Mouse (Mus musculus): ENCODE results near the gene Podn. TPM values are rescaled to one million over a fixed set of nuclear protein-coding genes. Genes with fewer than 3 reads are reported as not detected.

The Podn gene
- polyA plus RNA-seq, 1 experiment from 2014 or later: 0.68 TPM

- Histone ChIP-seq H3K4me1 (replicated peaks; ENCODE audit: control insufficient read depth, insufficient read depth, low read length) (peaks cover 5% of the 10 kb centered on the region), H3K27me3 (ENCODE audit: control insufficient read depth, insufficient read depth, low read length) (no peaks in the 10 kb centered on the region), H3K4me3 (replicated peaks; ENCODE audit: low read length) (no peak overlapping the region), H3K9ac (no peak overlapping the region), H3K27ac (no peak overlapping the region), H3K4me2 (replicated peaks) (no peak overlapping the region), H3K36me3 (replicated peaks; ENCODE audit: control insufficient read depth, insufficient read depth) (no peaks in the 10 kb centered on the region), H3K9me3 (ENCODE audit: control insufficient read depth, low read length) (no peaks in the 10 kb centered on the region)
- 0 out of 2 replicates have a peak, but pooled peaks have one; percentile 29 for ATAC-seq (ENCODE audit: low FRiP score)
- 55% methylated on average over 14 of the region's 14 CpGs for WGBS
- DNase-seq (ENCODE audit: low spot score): no peak
These were observed 77.0 kb downstream of the Podn start for GRCm38 (mm10) chr4:108018961-108019921.

GRCm38 (mm10) chr4:108018241-108018923 is 77.9 kb downstream of the Podn start:
- Histone ChIP-seq H3K9me3 (ENCODE audit: control insufficient read depth, low read length) (no peaks in the 10 kb centered on the region), H3K4me2 (replicated peaks) (no peak overlapping the region), H3K27ac (no peak overlapping the region), H3K27me3 (ENCODE audit: control insufficient read depth, insufficient read depth, low read length) (no peaks in the 10 kb centered on the region), H3K9ac (no peak overlapping the region), H3K4me3 (replicated peaks; ENCODE audit: low read length) (no peak overlapping the region), H3K36me3 (replicated peaks; ENCODE audit: control insufficient read depth, insufficient read depth) (no peaks in the 10 kb centered on the region), H3K4me1 (replicated peaks; ENCODE audit: control insufficient read depth, insufficient read depth, low read length) (peaks cover 5% of the 10 kb centered on the region)
- DNase-seq (ENCODE audit: low spot score): no peak
- WGBS: 67% methylated on average over 10 of the region's 10 CpGs
- ATAC-seq (ENCODE audit: low FRiP score): no peak

GRCm38 (mm10) chr4:108017839-108018238 is 78.4 kb downstream of the Podn start:
- Histone ChIP-seq H3K4me3 (replicated peaks; ENCODE audit: low read length) (no peak overlapping the region), H3K9me3 (ENCODE audit: control insufficient read depth, low read length) (no peaks in the 10 kb centered on the region), H3K9ac (no peak overlapping the region), H3K36me3 (replicated peaks; ENCODE audit: control insufficient read depth, insufficient read depth) (no peaks in the 10 kb centered on the region), H3K27ac (no peak overlapping the region), H3K4me1 (replicated peaks; ENCODE audit: control insufficient read depth, insufficient read depth, low read length) (peaks cover 5% of the 10 kb centered on the region), H3K4me2 (replicated peaks) (no peak overlapping the region), H3K27me3 (ENCODE audit: control insufficient read depth, insufficient read depth, low read length) (no peaks in the 10 kb centered on the region)
- 84% methylated on average over 7 of the region's 7 CpGs for WGBS
- ATAC-seq (ENCODE audit: low FRiP score) (no peak), DNase-seq (ENCODE audit: low spot score) (no peak)

- Histone ChIP-seq H3K4me2 (replicated peaks) (no peak overlapping the region), H3K9me3 (ENCODE audit: control insufficient read depth, low read length) (no peaks in the 10 kb centered on the region), H3K4me3 (replicated peaks; ENCODE audit: low read length) (no peak overlapping the region), H3K4me1 (replicated peaks; ENCODE audit: control insufficient read depth, insufficient read depth, low read length) (peaks cover 5% of the 10 kb centered on the region), H3K36me3 (replicated peaks; ENCODE audit: control insufficient read depth, insufficient read depth) (no peaks in the 10 kb centered on the region), H3K9ac (no peak overlapping the region), H3K27ac (no peak overlapping the region), H3K27me3 (ENCODE audit: control insufficient read depth, insufficient read depth, low read length) (no peaks in the 10 kb centered on the region)
- ATAC-seq (ENCODE audit: low FRiP score) (no peak), DNase-seq (ENCODE audit: low spot score) (no peak)
- WGBS: 81% methylated on average over 3 of the region's 3 CpGs
These were observed 79.9 kb downstream of the Podn start for GRCm38 (mm10) chr4:108016321-108016720.

GRCm38 (mm10) chr4:108015067-108015765 is 81.0 kb downstream of the Podn start:
- ATAC-seq (ENCODE audit: low FRiP score): no peak

GRCm38 (mm10) chr4:108014466-108014865 is 81.8 kb downstream of the Podn start:
- no peaks in the 10 kb centered on the region for H3K9me3 ChIP-seq (ENCODE audit: control insufficient read depth, low read length)
- ATAC-seq (ENCODE audit: low FRiP score) (no peak), DNase-seq (ENCODE audit: low spot score) (no peak)
- H3K4me1 ChIP-seq (replicated peaks; ENCODE audit: control insufficient read depth, insufficient read depth, low read length): peaks cover 5% of the 10 kb centered on the region
- H3K36me3 ChIP-seq (replicated peaks; ENCODE audit: control insufficient read depth, insufficient read depth): no peaks in the 10 kb centered on the region
- no peak overlapping the region for H3K4me2 ChIP-seq (replicated peaks)
- no peaks in the 10 kb centered on the region for H3K27me3 ChIP-seq (ENCODE audit: control insufficient read depth, insufficient read depth, low read length)
- WGBS: 67% methylated on average over 2 of the region's 2 CpGs
- no peak overlapping the region for H3K4me3 ChIP-seq (replicated peaks; ENCODE audit: low read length)
- H3K27ac ChIP-seq: no peak overlapping the region
- H3K9ac ChIP-seq: no peak overlapping the region

More at GRCm38 (mm10) chr4:108015067-108015765, 81.0 kb downstream of the Podn start:
- no peak for DNase-seq (ENCODE audit: low spot score)
- Histone ChIP-seq H3K9me3 (ENCODE audit: control insufficient read depth, low read length) (no peaks in the 10 kb centered on the region), H3K4me1 (replicated peaks; ENCODE audit: control insufficient read depth, insufficient read depth, low read length) (peaks cover 5% of the 10 kb centered on the region), H3K4me3 (replicated peaks; ENCODE audit: low read length) (no peak overlapping the region), H3K9ac (no peak overlapping the region), H3K27me3 (ENCODE audit: control insufficient read depth, insufficient read depth, low read length) (no peaks in the 10 kb centered on the region), H3K36me3 (replicated peaks; ENCODE audit: control insufficient read depth, insufficient read depth) (no peaks in the 10 kb centered on the region), H3K4me2 (replicated peaks) (no peak overlapping the region), H3K27ac (no peak overlapping the region)
- 67% methylated on average over 14 of the region's 14 CpGs for WGBS

- DNase-seq (ENCODE audit: low spot score) (no peak), ATAC-seq (ENCODE audit: low FRiP score) (no peak)
- Histone ChIP-seq H3K27me3 (ENCODE audit: control insufficient read depth, insufficient read depth, low read length) (no peaks in the 10 kb centered on the region), H3K9ac (no peak overlapping the region), H3K4me3 (replicated peaks; ENCODE audit: low read length) (no peak overlapping the region), H3K4me1 (replicated peaks; ENCODE audit: control insufficient read depth, insufficient read depth, low read length) (no peaks in the 10 kb centered on the region), H3K36me3 (replicated peaks; ENCODE audit: control insufficient read depth, insufficient read depth) (no peaks in the 10 kb centered on the region), H3K4me2 (replicated peaks) (no peak overlapping the region), H3K9me3 (ENCODE audit: control insufficient read depth, low read length) (no peaks in the 10 kb centered on the region), H3K27ac (no peak overlapping the region)
- WGBS: 84% methylated on average over 8 of the region's 8 CpGs
These were observed 87.7 kb downstream of the Podn start for GRCm38 (mm10) chr4:108008541-108008940.

- 80% methylated on average over 7 of the region's 7 CpGs for WGBS
- Histone ChIP-seq H3K36me3 (replicated peaks; ENCODE audit: control insufficient read depth, insufficient read depth) (no peaks in the 10 kb centered on the region), H3K9ac (no peak overlapping the region), H3K4me3 (replicated peaks; ENCODE audit: low read length) (no peak overlapping the region), H3K27ac (no peak overlapping the region), H3K4me1 (replicated peaks; ENCODE audit: control insufficient read depth, insufficient read depth, low read length) (no peaks in the 10 kb centered on the region), H3K27me3 (ENCODE audit: control insufficient read depth, insufficient read depth, low read length) (no peaks in the 10 kb centered on the region), H3K9me3 (ENCODE audit: control insufficient read depth, low read length) (no peaks in the 10 kb centered on the region), H3K4me2 (replicated peaks) (no peak overlapping the region)
- ATAC-seq (ENCODE audit: low FRiP score) (no peak), DNase-seq (ENCODE audit: low spot score) (no peak)
These were observed 88.6 kb downstream of the Podn start for GRCm38 (mm10) chr4:108007532-108008103.

- H3K4me2 ChIP-seq (replicated peaks): no peak overlapping the region
- H3K27ac ChIP-seq: no peak overlapping the region
- no peaks in the 10 kb centered on the region for H3K27me3 ChIP-seq (ENCODE audit: control insufficient read depth, insufficient read depth, low read length)
- H3K9me3 ChIP-seq (ENCODE audit: control insufficient read depth, low read length): no peaks in the 10 kb centered on the region
- no peak for ATAC-seq (ENCODE audit: low FRiP score)
- H3K4me3 ChIP-seq (replicated peaks; ENCODE audit: low read length): no peak overlapping the region
- H3K4me1 ChIP-seq (replicated peaks; ENCODE audit: control insufficient read depth, insufficient read depth, low read length): no peaks in the 10 kb centered on the region
- WGBS: 56% methylated on average over 7 of the region's 7 CpGs
- H3K36me3 ChIP-seq (replicated peaks; ENCODE audit: control insufficient read depth, insufficient read depth): no peaks in the 10 kb centered on the region
- H3K9ac ChIP-seq: no peak overlapping the region
- peak; percentile 55 for DNase-seq (ENCODE audit: low spot score)
These were observed 90.9 kb downstream of the Podn start for GRCm38 (mm10) chr4:108005328-108005727.
